Mouse (Mus musculus) stomach, postnatal 0 days (tissue): ENCODE data around the gene Bace2. TPM values are rescaled to one million over a fixed set of nuclear protein-coding genes. Genes with fewer than 3 reads are reported as not detected.

ENCODE experiments used
- ATAC-seq: fragments of 200-750 bp; cut with Nextera tagmentation; 2 replicates; pipeline ENCODE4 v1.8.0; 2017; ENCODE audit not compliant: low FRiP score, low TSS enrichment
- DNase-seq: peaks from one replicate; pipeline ENCODE4 v3.0.0-alpha.2; 2016; ENCODE audit warnings: low spot score
- H3K27ac ChIP-seq: fragments of 300-500 bp; sonication (generic); replicated peaks from 2 replicates; pipeline ENCODE4 v1.5.1; 2014; ENCODE audit warnings: mild to moderate bottlenecking, control low read depth
- H3K27me3 ChIP-seq: fragments of 300-500 bp; sonication (generic); 2 replicates; pipeline ENCODE4 v1.6.1; 2014; ENCODE audit warnings: low read length; ENCODE audit not compliant: control insufficient read depth, insufficient read depth
- H3K36me3 ChIP-seq: fragments of 300-500 bp; sonication (generic); 2 replicates; pipeline ENCODE4 v1.6.1; 2014; ENCODE audit warnings: low read length, mixed read lengths; ENCODE audit not compliant: control insufficient read depth, insufficient read depth
- H3K4me1 ChIP-seq: fragments of 300-500 bp; sonication (generic); replicated peaks from 2 replicates; pipeline ENCODE4 v1.6.1; 2014; ENCODE audit warnings: antibody characterized with exemption; ENCODE audit not compliant: control insufficient read depth, insufficient read depth
- H3K4me2 ChIP-seq: fragments of 300-500 bp; sonication (generic); replicated peaks from 2 replicates; pipeline ENCODE4 v1.6.1; 2014; ENCODE audit warnings: low read depth, mild to moderate bottlenecking, control low read depth, moderate library complexity
- H3K4me3 ChIP-seq: fragments of 300-500 bp; sonication (generic); 2 replicates; pipeline ENCODE4 v1.5.1; 2014; ENCODE audit warnings: low read depth, low read length, control low read depth
- H3K9ac ChIP-seq: fragments of 300-500 bp; sonication (generic); 2 replicates; pipeline ENCODE4 v1.6.1; 2014; ENCODE audit warnings: mild to moderate bottlenecking, low read length, control low read depth, mixed read lengths
- H3K9me3 ChIP-seq: fragments of 300-500 bp; sonication (generic); 2 replicates; pipeline ENCODE4 v1.6.1; 2016; ENCODE audit warnings: low read length; ENCODE audit not compliant: control insufficient read depth
- CTCF ChIP-seq: IDR thresholded peaks from 2 replicates; pipeline ENCODE4 v1.5.1; 2016; ENCODE audit warnings: antibody characterized with exemption, low read depth, mild to moderate bottlenecking, moderate library complexity
- EP300 ChIP-seq: optimal IDR thresholded peaks from 2 replicates; pipeline ENCODE3; 2016; ENCODE audit warnings: antibody characterized with exemption
- WGBS: fragments of 180-500 bp; shearing (Covaris S2); extraction: QIAGEN DNeasy Blood & Tissue Kit; methylation state at CpG from one replicate; pipeline ENCODE4 v1.1.7; 2014; 5-methylcytosine and 5-hydroxymethylcytosine counted together
- polyA plus RNA-seq: library from polyadenylated mRNA; unstranded; fragments of >200 nt; fragmentation: Nextera tagmentation; extraction: Ambion mirVana; gene quantifications from 2 replicates; pipeline ENCODE4 v1.2.1, GENCODE M21; 2015

Gene Bace2
- polyA plus RNA-seq, 1 experiment from 2014 or later, result 205 TPM

GRCm38 (mm10) chr16:97362231-97362888 is 5.8 kb downstream of the Bace2 start:
- no peaks in the 10 kb centered on the region for H3K27me3 ChIP-seq
- H3K4me2 ChIP-seq, result no peak overlapping the region
- ATAC-seq (peak; percentile 91), DNase-seq (peak; percentile 78)
- no peak overlapping the region for H3K9ac ChIP-seq
- peak overlapping the region; percentile 74 for H3K27ac ChIP-seq
- H3K4me3 ChIP-seq, result no peak overlapping the region
- H3K4me1 ChIP-seq, result no peaks in the 10 kb centered on the region
- no peaks in the 10 kb centered on the region for H3K36me3 ChIP-seq
- WGBS, result 54% methylated on average over 8 of the region's 8 CpGs
- H3K9me3 ChIP-seq, result no peaks in the 10 kb centered on the region
- TF ChIP-seq CTCF, result no peak
- peak; percentile 72 for TF ChIP-seq EP300

GRCm38 (mm10) chr16:97366141-97366540 is 9.6 kb downstream of the Bace2 start:
- ATAC-seq, result no peak
- H3K27ac ChIP-seq, result no peak overlapping the region
- no peak overlapping the region for H3K4me3 ChIP-seq
- DNase-seq, result no peak
- H3K9me3 ChIP-seq, result no peaks in the 10 kb centered on the region
- H3K9ac ChIP-seq, result no peak overlapping the region
- no peak overlapping the region for H3K4me2 ChIP-seq
- TF ChIP-seq CTCF (no peak), EP300 (no peak)
- 26% methylated on average over 2 of the region's 2 CpGs for WGBS
- no peaks in the 10 kb centered on the region for H3K27me3 ChIP-seq
- H3K36me3 ChIP-seq, result no peaks in the 10 kb centered on the region
- no peaks in the 10 kb centered on the region for H3K4me1 ChIP-seq

DNA sequence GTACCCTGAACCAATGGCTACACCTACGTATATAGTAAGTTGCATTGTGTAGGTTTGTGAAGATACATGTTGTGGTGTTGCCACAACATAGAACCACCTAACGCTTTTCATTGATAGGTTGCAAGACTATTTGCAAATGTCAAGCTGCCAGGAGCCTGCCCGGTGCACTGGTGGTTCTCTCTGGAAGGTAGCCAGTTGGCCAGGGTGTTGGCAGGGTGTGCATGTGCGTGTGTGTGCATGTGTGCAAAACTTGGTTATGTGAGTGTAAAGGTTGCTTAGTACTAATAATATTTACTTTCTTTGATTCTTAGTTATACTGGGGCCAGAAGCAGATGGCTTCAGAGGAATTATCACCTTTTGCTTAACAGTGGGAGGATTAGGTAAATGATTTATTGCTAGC is 13.7 kb downstream of the Bace2 start:
- no peaks in the 10 kb centered on the region for H3K27me3 ChIP-seq
- H3K27ac ChIP-seq, result no peak overlapping the region
- H3K4me2 ChIP-seq, result no peak overlapping the region
- DNase-seq (peak; percentile 82), ATAC-seq (peak; percentile 85)
- no peaks in the 10 kb centered on the region for H3K9me3 ChIP-seq
- 43% methylated on average over 4 of the region's 4 CpGs for WGBS
- no peak overlapping the region for H3K9ac ChIP-seq
- no peak for TF ChIP-seq EP300
- no peak for TF ChIP-seq CTCF
- H3K36me3 ChIP-seq, result no peaks in the 10 kb centered on the region
- no peak overlapping the region for H3K4me3 ChIP-seq
- H3K4me1 ChIP-seq, result no peaks in the 10 kb centered on the region; the same call in 1 of the 2 replicates

GRCm38 (mm10) chr16:97387955-97388354 is 31.4 kb downstream of the Bace2 start:
- H3K27ac ChIP-seq, result no peak overlapping the region
- no peak for TF ChIP-seq EP300
- no peak for TF ChIP-seq CTCF
- no peak overlapping the region for H3K4me3 ChIP-seq
- H3K4me1 ChIP-seq, result no peaks in the 10 kb centered on the region
- H3K27me3 ChIP-seq, result no peaks in the 10 kb centered on the region
- 63% methylated on average over 2 of the region's 2 CpGs for WGBS
- DNase-seq (no peak), ATAC-seq (no peak)
- no peak overlapping the region for H3K4me2 ChIP-seq
- no peaks in the 10 kb centered on the region for H3K9me3 ChIP-seq
- H3K9ac ChIP-seq, result no peak overlapping the region
- H3K36me3 ChIP-seq, result no peaks in the 10 kb centered on the region

DNA sequence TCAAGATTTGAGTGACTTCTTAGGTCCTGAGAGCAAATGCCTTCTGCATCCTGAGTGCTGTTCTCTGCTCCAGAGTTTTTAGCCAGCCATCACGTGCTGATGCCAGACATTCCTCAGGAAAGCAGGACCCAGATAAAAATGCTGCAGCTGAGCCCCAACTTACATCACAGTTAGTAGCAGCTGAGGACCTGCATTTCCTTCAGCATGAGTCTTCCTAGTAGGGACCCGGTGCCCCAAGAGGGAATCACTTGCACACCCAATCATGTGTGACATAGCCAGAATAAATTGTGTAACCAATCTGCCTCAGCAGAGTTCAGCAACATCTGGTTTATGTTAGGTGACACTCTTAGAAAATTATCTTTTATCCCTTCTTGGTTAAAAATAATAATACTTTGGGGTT is 34.7 kb downstream of the Bace2 start:
- no peak overlapping the region for H3K4me3 ChIP-seq
- TF ChIP-seq EP300, result no peak
- TF ChIP-seq CTCF, result no peak
- no peaks in the 10 kb centered on the region for H3K27me3 ChIP-seq
- H3K4me2 ChIP-seq, result no peak overlapping the region
- no peaks in the 10 kb centered on the region for H3K9me3 ChIP-seq
- H3K36me3 ChIP-seq, result no peaks in the 10 kb centered on the region
- DNase-seq (no peak), ATAC-seq (no peak)
- WGBS, result 25% methylated on average over 2 of the region's 2 CpGs
- H3K27ac ChIP-seq, result no peak overlapping the region
- H3K4me1 ChIP-seq, result no peaks in the 10 kb centered on the region
- H3K9ac ChIP-seq, result no peak overlapping the region

- H3K9ac ChIP-seq, result no peak overlapping the region
- 42% methylated on average over 3 of the region's 3 CpGs for WGBS
- H3K27ac ChIP-seq, result no peak overlapping the region
- no peak overlapping the region for H3K4me3 ChIP-seq
- no peaks in the 10 kb centered on the region for H3K9me3 ChIP-seq
- ATAC-seq (no peak), DNase-seq (no peak)
- H3K4me2 ChIP-seq, result no peak overlapping the region
- H3K36me3 ChIP-seq, result no peaks in the 10 kb centered on the region
- H3K27me3 ChIP-seq, result no peaks in the 10 kb centered on the region
- no peak for TF ChIP-seq EP300
- TF ChIP-seq CTCF, result no peak
- no peaks in the 10 kb centered on the region for H3K4me1 ChIP-seq
These were observed 35.3 kb downstream of the Bace2 start for GRCm38 (mm10) chr16:97391701-97392384.
